Mouse (Mus musculus): ENCODE measurements at regions not wholly inside any gene's neighbourhood (a gene's known extent, or its start where the extent isn't known, plus 50 kb on each side); places are given as distances from the start of the nearest gene placed in this dataset.

GRCm38 (mm10) chr6:71012436-71012822 lies 56.1 kb downstream of the Foxi3 start:
- DNase-seq (ENCODE audit: low spot score in 2 of 2) = no peak

DNA sequence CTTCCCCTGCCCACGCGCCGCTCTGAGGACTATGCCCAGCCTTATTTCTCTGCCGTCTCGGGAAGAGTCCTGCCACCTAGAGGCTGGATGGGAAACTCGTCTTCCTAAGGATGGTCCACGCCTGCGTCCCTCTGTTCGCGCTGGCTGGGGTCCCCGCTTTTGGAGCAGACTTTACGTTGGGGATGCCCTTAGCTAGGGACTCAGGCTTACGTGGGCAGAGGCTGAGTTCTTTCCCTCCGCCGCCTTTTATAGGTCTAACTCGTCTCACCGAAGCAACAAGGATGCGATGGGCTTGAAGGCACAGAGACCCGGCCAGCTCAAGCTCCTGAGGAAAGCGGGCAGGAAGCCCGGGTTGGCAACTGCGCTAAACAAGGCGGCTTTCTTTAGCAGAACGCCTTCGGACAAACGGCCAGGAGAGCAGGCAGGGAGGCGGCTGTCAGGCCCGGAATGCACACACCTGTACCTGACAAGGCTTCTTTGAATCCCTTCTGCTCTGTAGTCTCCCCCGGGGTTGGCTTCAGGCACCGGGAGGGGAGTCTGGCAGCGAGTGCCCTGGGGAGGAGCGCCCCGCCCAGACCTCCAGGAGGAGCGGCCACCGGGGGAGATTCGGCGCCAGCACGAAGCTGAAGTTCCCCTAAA lies 56.6 kb downstream of the Foxi3 start:
- DNase-seq (ENCODE audit: low spot score in 2 of 2) = peak; percentile 16 to 25

GRCm38 (mm10) chr6:71016388-71016787 lies 60.1 kb downstream of the Foxi3 start:
- no peak for DNase-seq (ENCODE audit: low spot score in 2 of 2)

GRCm38 (mm10) chr6:71021353-71021752 lies 65.0 kb downstream of the Foxi3 start:
- DNase-seq (ENCODE audit: low spot score in 2 of 2) = no peak

GRCm38 (mm10) chr6:71025472-71025871 lies 69.1 kb downstream of the Foxi3 start:
- DNase-seq (ENCODE audit: low spot score in 2 of 2) = no peak

GRCm38 (mm10) chr6:71029663-71030062 lies 73.3 kb downstream of the Foxi3 start:
- DNase-seq (ENCODE audit: low spot score in 2 of 2) = no peak

- peak; percentile 25 to 28 for DNase-seq (ENCODE audit: low spot score in 2 of 2)
Observed at GRCm38 (mm10) chr6:71030541-71030940, 74.2 kb downstream of the Foxi3 start.

DNA sequence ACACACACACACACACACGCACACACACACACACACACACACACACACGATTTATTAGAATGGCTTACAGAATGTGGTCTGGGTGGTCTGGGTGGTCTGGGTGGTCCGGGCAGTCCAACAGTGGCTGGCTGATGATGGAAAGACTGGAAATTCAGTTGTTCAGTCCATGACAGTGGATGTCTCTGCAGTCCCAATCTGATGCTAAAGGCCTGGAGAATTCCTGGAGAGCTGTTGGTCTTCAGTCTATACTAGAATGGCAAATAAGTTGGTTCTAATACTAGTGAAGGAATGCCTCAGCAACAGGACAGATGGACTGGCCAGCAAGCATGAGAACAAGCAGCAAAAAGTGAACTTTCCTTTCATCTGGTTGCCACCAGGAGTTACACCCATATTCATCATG lies 87.9 kb downstream of the Foxi3 start:
- DNase-seq (ENCODE audit: low spot score in 2 of 2) = no peak

DNA sequence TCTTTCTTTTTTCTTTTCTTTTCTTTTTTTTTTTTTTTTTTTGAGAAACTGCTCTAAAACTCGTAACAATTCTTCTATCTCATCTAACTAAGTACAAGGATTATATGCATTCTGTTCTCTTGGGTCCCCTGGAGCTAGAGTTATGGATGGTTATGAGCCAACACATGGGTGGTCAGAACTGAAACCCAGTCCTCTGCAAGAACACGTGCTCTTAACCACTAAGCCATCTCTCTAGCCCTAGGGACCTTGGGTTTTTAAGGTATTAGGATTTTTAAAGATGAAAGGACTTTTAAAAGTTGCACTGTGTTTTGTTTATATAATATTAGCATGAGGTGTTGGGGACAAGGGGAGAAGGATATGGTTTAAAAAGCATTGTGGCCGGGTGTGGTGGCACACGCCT lies 88.9 kb downstream of the Foxi3 start:
- DNase-seq (ENCODE audit: low spot score in 2 of 2) = no peak

DNA sequence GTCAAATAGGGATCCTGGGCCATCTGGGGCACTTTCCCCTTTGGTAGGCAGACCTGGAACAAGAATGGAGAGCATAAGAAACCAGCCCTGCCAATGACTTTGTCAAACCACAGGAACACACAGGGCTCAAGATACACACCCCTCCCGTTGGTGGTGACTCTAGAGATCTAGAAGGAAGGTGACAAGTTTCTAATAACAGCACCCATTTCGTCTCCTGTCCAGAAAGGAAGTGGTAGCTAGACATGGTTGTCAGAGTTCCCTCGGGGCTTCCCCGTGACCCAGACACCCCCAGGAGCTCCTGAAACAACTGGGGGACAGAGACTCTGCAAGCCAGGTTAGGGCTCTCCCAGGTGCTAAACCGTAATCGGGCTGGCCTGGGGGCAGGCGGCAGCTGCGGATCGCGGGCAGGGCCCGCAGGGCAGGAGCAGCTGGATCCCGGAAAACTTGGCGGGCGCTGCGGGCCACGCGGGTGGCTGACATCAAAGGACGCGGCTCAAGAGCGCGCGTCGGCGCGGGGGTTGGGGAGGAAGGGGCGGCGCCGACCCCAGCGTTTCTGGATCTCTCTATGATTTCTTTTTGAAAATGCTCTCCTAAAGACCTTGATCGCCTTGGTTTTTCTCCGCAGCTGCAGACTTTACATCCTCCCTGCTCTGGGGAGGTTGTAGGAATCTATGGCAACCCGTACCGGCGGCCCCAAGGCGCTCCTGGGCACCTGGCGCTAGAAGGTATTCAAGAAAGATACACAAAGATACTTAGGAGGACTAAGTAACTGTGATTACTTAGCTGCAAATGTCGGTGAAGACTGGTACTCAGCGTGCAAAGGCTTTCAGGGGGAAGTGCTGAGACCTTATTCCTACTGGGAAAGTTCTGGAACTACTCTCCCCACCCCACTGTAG lies 92.1 kb downstream of the Foxi3 start:
- DNase-seq (ENCODE audit: low spot score in 2 of 2) = no peak

DNA sequence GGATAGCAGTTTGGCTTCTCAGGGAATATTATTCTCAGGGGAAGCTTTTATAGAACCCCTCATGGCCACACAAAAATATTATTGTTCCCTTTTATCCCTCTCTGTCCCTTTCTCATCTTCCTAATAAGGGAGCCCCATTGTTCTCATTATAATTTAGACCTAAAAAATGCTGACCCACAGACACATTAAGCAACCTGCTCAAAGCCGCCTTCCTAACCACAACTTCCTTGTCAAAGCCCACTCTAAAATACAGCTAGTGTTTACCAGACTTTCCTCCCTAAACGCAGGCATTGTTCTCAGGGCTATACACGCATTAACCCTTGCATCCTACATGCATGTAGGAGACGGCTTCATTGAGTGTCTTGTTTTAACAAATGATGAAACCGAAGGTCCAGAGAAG lies 93.9 kb downstream of the Foxi3 start:
- DNase-seq (ENCODE audit: low spot score in 2 of 2) = no peak

- no peak for DNase-seq (ENCODE audit: low spot score in 2 of 2)
Observed at GRCm38 (mm10) chr6:71050754-71051213, 93.5 kb downstream of the Thnsl2 start.

- DNase-seq (ENCODE audit: low spot score in 2 of 2) = no peak
Observed at GRCm38 (mm10) chr6:71057209-71057858, 86.9 kb downstream of the Thnsl2 start.

DNA sequence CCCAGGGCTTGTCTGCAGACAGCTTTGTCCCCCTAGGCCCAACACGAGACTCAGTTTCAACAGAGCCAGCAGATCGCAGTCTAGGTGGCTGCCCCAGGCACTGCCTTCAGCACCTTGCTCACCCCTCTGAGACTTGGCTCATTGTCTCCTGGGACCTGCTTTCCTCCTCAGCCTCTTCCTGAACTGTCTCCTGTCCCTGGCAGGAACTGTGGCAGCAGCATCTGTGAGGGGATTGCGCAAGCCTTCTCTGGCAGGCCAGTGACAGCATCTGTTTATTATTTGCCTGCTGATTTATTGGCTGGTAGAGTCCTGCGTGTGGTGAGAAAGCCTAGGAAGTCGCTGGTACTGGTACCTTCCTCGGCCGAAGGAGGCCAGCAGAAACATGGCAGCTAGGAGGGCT lies 84.1 kb downstream of the Thnsl2 start:
- peak in 1 of 2 experiments; percentile 3 for DNase-seq (ENCODE audit: low spot score in 2 of 2)

GRCm38 (mm10) chr6:71062980-71063379 lies 81.3 kb downstream of the Thnsl2 start:
- DNase-seq (ENCODE audit: low spot score in 2 of 2) = no peak

GRCm38 (mm10) chr6:71065428-71065827 lies 78.8 kb downstream of the Thnsl2 start:
- DNase-seq (ENCODE audit: low spot score in 2 of 2) = no peak

GRCm38 (mm10) chr6:71069229-71069628 lies 75.0 kb downstream of the Thnsl2 start:
- no peak for DNase-seq (ENCODE audit: low spot score in 2 of 2)

- no peak for DNase-seq (ENCODE audit: low spot score in 2 of 2)
Observed at GRCm38 (mm10) chr6:71074789-71075191, 69.4 kb downstream of the Thnsl2 start.
